Mouse (Mus musculus): ENCODE measurements at regions not wholly inside any gene's neighbourhood (a gene's known extent, or its start where the extent isn't known, plus 50 kb on each side); places are given as distances from the start of the nearest gene placed in this dataset.

DNA sequence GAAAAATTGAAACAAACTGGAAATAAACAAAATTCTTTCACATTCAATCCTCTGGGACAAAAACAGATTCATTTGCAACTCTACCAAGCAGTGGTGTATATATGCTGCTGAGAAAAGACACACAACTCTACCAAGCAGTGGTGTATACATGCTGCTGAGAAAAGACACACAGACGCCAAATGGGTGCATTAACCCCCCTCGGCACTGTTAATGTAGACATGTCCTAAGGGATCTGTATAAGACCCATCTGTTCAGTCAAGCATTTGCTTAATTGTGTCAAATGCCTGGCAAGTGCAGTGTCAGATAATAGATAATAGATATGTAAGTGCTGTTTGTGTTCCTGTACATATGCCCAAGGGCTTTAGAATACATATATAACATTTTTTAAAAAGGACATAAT is 1035.2 kb upstream of the B3galt2 start:
- no peaks in the 10 kb centered on the region for H3K36me3 ChIP-seq (ENCODE audit: control insufficient read depth in 1 of 2, insufficient read depth in 2 of 2, low read length in 2 of 2)
- no peak overlapping the region for H3K4me3 ChIP-seq (ENCODE audit: control insufficient read depth in 1 of 2, insufficient read depth in 1 of 2, low read depth in 2 of 2, low read length in 2 of 2)
- no peaks in the 10 kb centered on the region for H3K27me3 ChIP-seq (ENCODE audit: control insufficient read depth in 1 of 2, insufficient read depth in 2 of 2, low read length in 2 of 2)
- no peaks in the 10 kb centered on the region for H3K9me3 ChIP-seq (replicated peaks; ENCODE audit: insufficient read depth, low read length)
- H3K4me1 ChIP-seq (ENCODE audit: control insufficient read depth in 1 of 2, insufficient read depth in 2 of 2, low read length in 2 of 2): peaks cover 0 to 5% of the 10 kb centered on the region in 2 experiments; a peak in 2 of 4 replicates
- no peaks in the 10 kb centered on the region for H3K79me2 ChIP-seq (ENCODE audit: control insufficient read depth, insufficient read depth, low read length, poor library complexity)
- peak; percentile 11 for DNase-seq (ENCODE audit: low read depth, low spot score)
- TF ChIP-seq TAL1 (IDR thresholded peaks at IDR 0.05; ENCODE audit: low read length): no peak
- TF ChIP-seq EP300 (IDR thresholded peaks at IDR 0.05; ENCODE audit: low read depth in 1 of 2, low read length in 2 of 2): no peak
- TF ChIP-seq USF1 (IDR thresholded peaks at IDR 0.05; ENCODE audit: low read depth, low read length): no peak
- H3K9ac ChIP-seq (ENCODE audit: control insufficient read depth, low read depth, low read length, poor library complexity, severe bottlenecking): no peak overlapping the region
- no peak overlapping the region for H3K27ac ChIP-seq (ENCODE audit: control insufficient read depth, low read depth, low read length)

DNA sequence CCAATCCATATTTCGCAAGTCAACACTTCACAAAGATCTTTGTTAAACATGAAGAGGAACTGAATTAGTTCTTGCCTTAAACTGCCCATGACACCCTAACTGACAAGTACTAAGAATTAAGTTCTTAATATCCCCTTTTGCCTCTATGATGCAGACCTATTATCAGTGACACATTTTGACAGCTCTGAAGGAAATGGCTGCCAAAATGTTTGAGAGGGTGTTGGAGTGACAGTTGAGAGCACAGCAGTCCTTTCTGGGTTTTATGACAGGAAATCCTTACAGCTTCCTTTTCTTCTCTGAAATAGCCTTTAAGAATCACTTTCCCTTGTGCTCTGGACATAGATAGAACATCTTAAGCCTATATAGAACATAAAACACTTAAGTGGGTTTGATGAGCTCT is 1034.4 kb upstream of the B3galt2 start:
- Histone ChIP-seq H3K9ac (ENCODE audit: control insufficient read depth, low read depth, low read length, poor library complexity, severe bottlenecking) (no peak overlapping the region), H3K36me3 (ENCODE audit: control insufficient read depth in 1 of 2, insufficient read depth in 2 of 2, low read length in 2 of 2) (no peaks in the 10 kb centered on the region), H3K4me3 (ENCODE audit: control insufficient read depth in 1 of 2, insufficient read depth in 1 of 2, low read depth in 2 of 2, low read length in 2 of 2) (no peak overlapping the region), H3K27ac (ENCODE audit: control insufficient read depth, low read depth, low read length) (no peak overlapping the region), H3K27me3 (ENCODE audit: control insufficient read depth in 1 of 2, insufficient read depth in 2 of 2, low read length in 2 of 2) (no peaks in the 10 kb centered on the region), H3K9me3 (replicated peaks; ENCODE audit: insufficient read depth, low read length) (no peaks in the 10 kb centered on the region), H3K4me1 (ENCODE audit: control insufficient read depth in 1 of 2, insufficient read depth in 2 of 2, low read length in 2 of 2) (peaks cover 0 to 5% of the 10 kb centered on the region in 2 experiments; a peak in 2 of 4 replicates), H3K79me2 (ENCODE audit: control insufficient read depth, insufficient read depth, low read length, poor library complexity) (no peaks in the 10 kb centered on the region)
- DNase-seq (ENCODE audit: low read depth, low spot score): peak; percentile 31
- TF ChIP-seq UBTF (IDR thresholded peaks at IDR 0.05; ENCODE audit: borderline replicate concordance, insufficient read depth, low read depth, low read length) (no peak), EP300 (IDR thresholded peaks at IDR 0.05; ENCODE audit: low read depth in 1 of 2, low read length in 2 of 2) (0 out of 4 replicates have a peak, but pooled peaks of 1 of the 2 experiments have one; percentile 15)

DNA sequence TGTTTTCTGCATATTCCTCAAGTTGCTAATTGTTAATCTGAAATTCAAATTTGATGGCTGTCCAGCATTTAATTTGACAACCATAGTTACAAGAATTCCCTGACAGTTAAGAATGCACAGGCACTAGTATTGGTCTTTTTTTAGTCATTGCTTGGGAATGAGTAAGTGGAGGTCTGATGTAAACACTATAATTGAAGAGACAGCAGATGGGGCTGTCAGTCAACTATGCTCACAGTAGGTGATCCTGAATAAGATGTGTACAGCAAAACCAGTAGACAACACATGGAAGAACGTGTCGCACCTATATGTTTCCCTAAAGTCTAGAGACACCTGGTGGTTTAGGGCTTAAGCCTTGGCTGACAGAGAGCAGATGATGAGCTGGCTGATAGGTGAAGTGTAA is 1019.0 kb upstream of the B3galt2 start:
- no peak for TF ChIP-seq USF1 (IDR thresholded peaks at IDR 0.05; ENCODE audit: low read depth, low read length)
- TF ChIP-seq CHD1 (IDR thresholded peaks at IDR 0.05; ENCODE audit: low read depth, low read length): no peak
- TF ChIP-seq GABPA (IDR thresholded peaks at IDR 0.05; ENCODE audit: low read depth, low read length): no peak
- TF ChIP-seq USF2 (IDR thresholded peaks at IDR 0.05; ENCODE audit: borderline replicate concordance in 1 of 2, insufficient read depth in 1 of 2, low read depth in 1 of 2, low read length in 2 of 2): no peak
- TF ChIP-seq E2F4 (IDR thresholded peaks at IDR 0.05; ENCODE audit: borderline replicate concordance, low read depth, low read length): no peak
- TF ChIP-seq TCF12 (IDR thresholded peaks at IDR 0.05; ENCODE audit: low read depth, low read length): no peak
- TF ChIP-seq KAT2A (conservative IDR thresholded peaks at IDR 0.05; ENCODE audit: low read depth, low read length): no peak
- no peak for TF ChIP-seq POLR2AphosphoS2 (IDR thresholded peaks at IDR 0.05; ENCODE audit: low read length)
- no peak for TF ChIP-seq TAL1 (IDR thresholded peaks at IDR 0.05; ENCODE audit: low read length)
- no peak for TF ChIP-seq BHLHE40 (IDR thresholded peaks at IDR 0.05; ENCODE audit: borderline replicate concordance, low read depth, low read length)
- no peak for TF ChIP-seq ZKSCAN1 (IDR thresholded peaks at IDR 0.05; ENCODE audit: low read depth, low read length)
- no peak for TF ChIP-seq ELF1 (IDR thresholded peaks at IDR 0.05; ENCODE audit: low read depth, low read length)
- TF ChIP-seq HCFC1 (IDR thresholded peaks at IDR 0.05; ENCODE audit: low read depth, low read length): no peak
- TF ChIP-seq NELFE (IDR thresholded peaks at IDR 0.05; ENCODE audit: low read depth, low read length): no peak
- no peak for TF ChIP-seq ZC3H11A (IDR thresholded peaks at IDR 0.05; ENCODE audit: low read depth, low read length)
- no peak for TF ChIP-seq RAD21 (IDR thresholded peaks at IDR 0.05; ENCODE audit: low read depth, low read length)
- Histone ChIP-seq H3K79me2 (ENCODE audit: control insufficient read depth, insufficient read depth, low read length, poor library complexity) (no peaks in the 10 kb centered on the region), H3K27me3 (ENCODE audit: control insufficient read depth in 1 of 2, insufficient read depth in 2 of 2, low read length in 2 of 2) (no peaks in the 10 kb centered on the region), H3K9me3 (replicated peaks; ENCODE audit: insufficient read depth, low read length) (no peaks in the 10 kb centered on the region), H3K27ac (ENCODE audit: control insufficient read depth, low read depth, low read length) (no peak overlapping the region), H3K4me1 (ENCODE audit: control insufficient read depth in 1 of 2, insufficient read depth in 2 of 2, low read length in 2 of 2) (no peaks in the 10 kb centered on the region), H3K9ac (ENCODE audit: control insufficient read depth, low read depth, low read length, poor library complexity, severe bottlenecking) (no peak overlapping the region), H3K4me3 (ENCODE audit: control insufficient read depth in 1 of 2, insufficient read depth in 1 of 2, low read depth in 2 of 2, low read length in 2 of 2) (no peak overlapping the region), H3K36me3 (ENCODE audit: control insufficient read depth in 1 of 2, insufficient read depth in 2 of 2, low read length in 2 of 2) (no peaks in the 10 kb centered on the region)
- no peak for DNase-seq (ENCODE audit: low read depth, low spot score)

Measured in MEL (cell line).